Mouse (Mus musculus) thymus, adult 2 months (tissue): ENCODE data around the gene Zfp846.

ENCODE experiments used
- CTCF ChIP-seq: fragments of 200-500 bp; IDR thresholded peaks from 2 replicates; pipeline ENCODE4 v1.5.1; 2012; ENCODE audit warnings: mild to moderate bottlenecking, control low read depth, low read length, moderate library complexity, borderline replicate concordance; ENCODE audit not compliant: control insufficient read depth, poor library complexity, insufficient read depth; ENCODE audit errors: extremely low read depth
- POLR2A ChIP-seq: fragments of 200-500 bp; IDR thresholded peaks from 2 replicates; pipeline ENCODE4 v1.6.1; 2012; ENCODE audit warnings: mild to moderate bottlenecking, low read length, control low read depth, moderate library complexity; ENCODE audit not compliant: control insufficient read depth, poor library complexity, insufficient read depth; ENCODE audit errors: extremely low read depth

DNA sequence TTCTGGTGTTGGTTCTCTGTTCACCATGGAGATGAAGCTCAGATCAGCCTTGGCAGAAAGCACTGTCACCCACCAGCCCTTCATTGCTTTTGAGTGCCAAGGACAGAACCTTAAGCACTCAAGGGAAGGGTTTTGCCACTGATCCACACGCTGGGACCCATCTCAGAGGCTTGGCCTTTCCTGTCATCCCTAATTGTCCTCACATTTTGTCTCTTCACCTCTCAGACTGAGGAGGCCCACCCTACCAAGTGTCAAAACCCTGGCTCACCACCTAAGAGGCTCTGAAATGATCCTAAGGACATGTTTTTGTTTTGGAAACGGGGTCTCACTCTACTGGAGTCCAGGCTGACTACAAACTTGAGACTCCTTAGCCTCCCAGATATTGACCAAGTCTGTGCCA, 55.7 kb downstream of the Zfp846 start:
- TF ChIP-seq CTCF (no peak), POLR2A (no peak)
